Mouse (Mus musculus): ENCODE measurements around the gene Timp1. TPM values are rescaled to one million over a fixed set of nuclear protein-coding genes. Genes with fewer than 3 reads are reported as not detected.
A peak's percentile ranks its signal among the peaks of the same experiment; 100 is the strongest.

Timp1 gene
- polyA plus RNA-seq, 1 experiment: 1.5 TPM

GRCm38 (mm10) chrX:20863161-20864101 is 6.5 kb upstream of the Timp1 start:
- H3K4me1 ChIP-seq (ENCODE audit: control insufficient read depth, insufficient read depth, low read length): no peaks in the 10 kb centered on the region
- TF ChIP-seq POLR2A (IDR thresholded peaks at IDR 0.05; ENCODE audit: extremely low read depth, insufficient read depth, low read length): no peak
- no peak for TF ChIP-seq CTCF (IDR thresholded peaks at IDR 0.05; ENCODE audit: extremely low read depth, insufficient read depth, low read length)
- H3K27ac ChIP-seq (ENCODE audit: insufficient read depth, low read length): peak overlapping the region; percentile 7; the same call in 1 of the 2 replicates
- H3K4me3 ChIP-seq (ENCODE audit: insufficient read depth, low read length): no peak overlapping the region

GRCm38 (mm10) chrX:20868091-20868490 is 1.9 kb upstream of the Timp1 start:
- H3K27ac ChIP-seq (ENCODE audit: insufficient read depth, low read length): no peak overlapping the region
- TF ChIP-seq CTCF (IDR thresholded peaks at IDR 0.05; ENCODE audit: extremely low read depth, insufficient read depth, low read length) (no peak), POLR2A (IDR thresholded peaks at IDR 0.05; ENCODE audit: extremely low read depth, insufficient read depth, low read length) (no peak)
- no peak overlapping the region for H3K4me3 ChIP-seq (ENCODE audit: insufficient read depth, low read length)
- peaks cover 4% of the 10 kb centered on the region for H3K4me1 ChIP-seq (ENCODE audit: control insufficient read depth, insufficient read depth, low read length)

GRCm38 (mm10) chrX:20869203-20869602 is 763 bp upstream of the Timp1 start:
- peaks cover 7% of the 10 kb centered on the region for H3K4me1 ChIP-seq (ENCODE audit: control insufficient read depth, insufficient read depth, low read length)
- H3K4me3 ChIP-seq (ENCODE audit: insufficient read depth, low read length): no peak overlapping the region
- no peak for TF ChIP-seq CTCF (IDR thresholded peaks at IDR 0.05; ENCODE audit: extremely low read depth, insufficient read depth, low read length)
- no peak for TF ChIP-seq POLR2A (IDR thresholded peaks at IDR 0.05; ENCODE audit: extremely low read depth, insufficient read depth, low read length)
- H3K27ac ChIP-seq (ENCODE audit: insufficient read depth, low read length): no peak overlapping the region

- Histone ChIP-seq H3K4me3 (ENCODE audit: insufficient read depth, low read length) (no peak overlapping the region), H3K4me1 (ENCODE audit: control insufficient read depth, insufficient read depth, low read length) (peaks cover 7% of the 10 kb centered on the region), H3K27ac (ENCODE audit: insufficient read depth, low read length) (no peak overlapping the region)
- TF ChIP-seq CTCF (IDR thresholded peaks at IDR 0.05; ENCODE audit: extremely low read depth, insufficient read depth, low read length): no peak
- no peak for TF ChIP-seq POLR2A (IDR thresholded peaks at IDR 0.05; ENCODE audit: extremely low read depth, insufficient read depth, low read length)
Measured at GRCm38 (mm10) chrX:20872928-20873500, 3.0 kb downstream of the Timp1 start.

- H3K27ac ChIP-seq (ENCODE audit: insufficient read depth, low read length): no peak overlapping the region
- H3K4me1 ChIP-seq (ENCODE audit: control insufficient read depth, insufficient read depth, low read length): peaks cover 6% of the 10 kb centered on the region
- H3K4me3 ChIP-seq (ENCODE audit: insufficient read depth, low read length): no peak overlapping the region
- TF ChIP-seq CTCF (IDR thresholded peaks at IDR 0.05; ENCODE audit: extremely low read depth, insufficient read depth, low read length) (no peak), POLR2A (IDR thresholded peaks at IDR 0.05; ENCODE audit: extremely low read depth, insufficient read depth, low read length) (no peak)
Measured at GRCm38 (mm10) chrX:20875241-20875640, 5.3 kb downstream of the Timp1 start.

- Histone ChIP-seq H3K4me1 (ENCODE audit: control insufficient read depth, insufficient read depth, low read length) (peaks cover 4% of the 10 kb centered on the region; the same call in 1 of the 2 replicates), H3K27ac (ENCODE audit: insufficient read depth, low read length) (no peak overlapping the region), H3K4me3 (ENCODE audit: insufficient read depth, low read length) (no peak overlapping the region)
- TF ChIP-seq POLR2A (IDR thresholded peaks at IDR 0.05; ENCODE audit: extremely low read depth, insufficient read depth, low read length) (no peak), CTCF (IDR thresholded peaks at IDR 0.05; ENCODE audit: extremely low read depth, insufficient read depth, low read length) (no peak)
Measured at GRCm38 (mm10) chrX:20910074-20910473, 40.1 kb downstream of the Timp1 start.

- Histone ChIP-seq H3K27ac (ENCODE audit: insufficient read depth, low read length) (no peak overlapping the region), H3K4me1 (ENCODE audit: control insufficient read depth, insufficient read depth, low read length) (peaks cover 4% of the 10 kb centered on the region), H3K4me3 (ENCODE audit: insufficient read depth, low read length) (no peak overlapping the region)
- TF ChIP-seq POLR2A (IDR thresholded peaks at IDR 0.05; ENCODE audit: extremely low read depth, insufficient read depth, low read length): no peak
- TF ChIP-seq CTCF (IDR thresholded peaks at IDR 0.05; ENCODE audit: extremely low read depth, insufficient read depth, low read length): no peak
Measured at GRCm38 (mm10) chrX:20913726-20914125, 43.8 kb downstream of the Timp1 start.

- Histone ChIP-seq H3K4me1 (ENCODE audit: control insufficient read depth, insufficient read depth, low read length) (peaks cover 2% of the 10 kb centered on the region), H3K4me3 (ENCODE audit: insufficient read depth, low read length) (no peak overlapping the region), H3K27ac (ENCODE audit: insufficient read depth, low read length) (no peak overlapping the region)
- TF ChIP-seq POLR2A (IDR thresholded peaks at IDR 0.05; ENCODE audit: extremely low read depth, insufficient read depth, low read length): no peak
- TF ChIP-seq CTCF (IDR thresholded peaks at IDR 0.05; ENCODE audit: extremely low read depth, insufficient read depth, low read length): no peak
Measured at GRCm38 (mm10) chrX:20915075-20915474, 45.1 kb downstream of the Timp1 start.

- TF ChIP-seq CTCF (IDR thresholded peaks at IDR 0.05; ENCODE audit: extremely low read depth, insufficient read depth, low read length): no peak
- TF ChIP-seq POLR2A (IDR thresholded peaks at IDR 0.05; ENCODE audit: extremely low read depth, insufficient read depth, low read length): no peak
- Histone ChIP-seq H3K4me1 (ENCODE audit: control insufficient read depth, insufficient read depth, low read length) (no peaks in the 10 kb centered on the region; the same call in none of the 2 replicates), H3K4me3 (ENCODE audit: insufficient read depth, low read length) (peak overlapping the region; percentile 89), H3K27ac (ENCODE audit: insufficient read depth, low read length) (peak overlapping the region; percentile 89)
Measured at GRCm38 (mm10) chrX:20920249-20920843, 50.4 kb downstream of the Timp1 start.

Data from cortical plate, adult 2 months (tissue).